Mouse (Mus musculus) yolk sac, embryonic 10.5 days (tissue): ENCODE measurements around the gene Grb2.
"Not testable (repeated sequence)": the region's sequence is repeated elsewhere in the genome, so short reads cannot be mapped to it uniquely, and the experiment has no call there.

Experiments
- DNase-seq: peaks from one replicate; pipeline ENCODE4 v3.0.0-alpha.2; 2017; ENCODE audit warnings: low spot score

Gene Grb2

DNA sequence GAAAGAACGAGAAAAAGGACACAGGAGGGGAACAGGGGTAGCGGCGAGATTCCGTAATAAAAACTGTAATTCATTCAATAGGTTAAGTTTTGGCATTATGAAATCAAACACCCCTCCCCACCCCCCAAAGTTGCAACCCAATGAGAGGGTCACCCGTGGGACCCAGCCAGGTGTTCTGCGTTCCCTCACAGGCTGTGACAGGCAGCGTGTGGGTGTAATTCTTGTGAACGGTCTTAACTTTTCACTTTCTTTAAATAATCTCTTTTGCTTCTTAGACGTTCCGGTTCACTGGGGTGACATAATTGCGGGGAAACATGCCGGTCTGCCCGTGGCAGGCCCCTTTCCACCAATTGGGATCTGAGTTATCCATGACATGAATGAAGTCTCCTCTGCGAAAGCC lies 62.9 kb downstream of the Grb2 start:
- DNase-seq = not testable (repeated sequence)

DNA sequence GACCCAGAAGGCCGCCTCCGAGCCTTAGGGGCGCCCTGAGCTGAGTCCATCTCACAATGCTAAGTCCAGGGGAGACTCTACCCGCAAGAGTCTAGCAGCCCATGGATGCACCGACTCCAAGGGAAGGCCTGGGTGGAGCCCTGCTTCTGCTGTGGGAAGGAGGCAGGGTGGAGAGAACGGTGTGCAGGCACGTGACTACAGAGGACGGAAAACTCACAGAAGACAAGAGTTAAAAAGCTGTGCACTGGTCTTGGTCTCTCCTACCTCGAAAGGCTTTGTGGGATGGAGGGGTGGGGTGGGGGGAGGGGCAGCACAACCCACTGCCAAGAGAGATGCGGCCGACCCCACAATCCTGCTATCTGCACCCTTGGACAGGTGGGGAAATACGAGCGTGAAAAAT lies 64.1 kb downstream of the Grb2 start:
- no peak for DNase-seq

DNA sequence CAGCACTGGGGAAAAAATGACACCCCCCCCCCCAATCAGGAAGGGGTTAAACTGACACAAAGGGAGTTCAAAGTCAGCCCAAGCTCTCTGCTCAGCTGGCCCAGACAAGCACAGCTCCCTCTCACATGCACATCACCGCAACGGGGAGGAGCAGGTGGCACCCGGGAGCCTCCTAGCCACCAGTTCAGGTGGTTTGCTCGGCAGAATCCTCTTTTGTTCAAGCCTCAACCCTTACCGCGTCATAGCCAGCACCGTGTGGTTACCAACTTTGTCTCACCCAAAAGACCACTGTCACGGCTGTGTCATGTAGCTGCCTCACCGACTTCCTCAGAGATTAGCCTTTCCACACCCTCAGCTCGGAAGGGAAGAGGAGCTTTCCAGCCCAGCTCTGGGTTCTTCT lies 65.1 kb downstream of the Grb2 start:
- DNase-seq = no peak

DNA sequence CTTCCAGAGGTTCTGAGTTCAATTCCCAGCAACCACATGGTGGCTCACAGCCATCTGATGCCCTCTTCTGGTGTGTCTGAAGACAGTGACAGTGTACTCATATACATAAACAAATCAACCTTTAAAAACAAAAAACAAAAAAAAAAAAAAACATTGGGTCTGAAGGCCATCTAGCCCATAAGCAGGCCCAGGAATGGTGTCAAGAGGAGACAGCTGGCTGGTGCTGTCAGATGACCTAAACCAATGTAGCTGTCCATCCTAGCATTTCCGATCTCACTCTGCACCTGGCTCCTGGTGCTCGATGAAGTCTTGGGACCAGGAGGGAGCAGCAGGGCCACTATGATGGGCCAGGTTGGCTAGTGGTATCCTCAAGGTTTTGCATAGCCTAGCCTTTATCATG lies 65.7 kb downstream of the Grb2 start:
- DNase-seq = no peak

DNA sequence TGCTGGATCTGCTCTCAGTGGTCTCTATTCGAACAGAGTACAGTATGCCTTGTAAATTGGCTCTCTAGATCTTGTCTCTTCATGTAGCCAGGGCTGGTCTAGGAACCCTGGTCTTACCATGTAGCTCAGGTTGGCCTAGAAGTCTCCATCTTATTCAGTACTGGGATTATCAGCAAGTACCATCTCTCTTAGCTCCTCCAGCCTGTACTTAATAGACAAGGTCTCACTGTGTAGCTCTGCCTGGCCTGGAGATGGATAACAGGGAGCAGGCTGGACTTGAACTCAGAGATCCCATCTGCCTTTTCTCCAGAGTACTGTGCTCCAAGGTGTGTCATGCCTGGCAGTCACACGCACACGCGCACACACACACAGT lies 66.7 kb downstream of the Grb2 start:
- DNase-seq = no peak

GRCm38 (mm10) chr11:115640978-115641663 lies 67.3 kb downstream of the Grb2 start:
- DNase-seq = no peak

- DNase-seq = no peak
Observed at GRCm38 (mm10) chr11:115640311-115640828, 68.0 kb downstream of the Grb2 start.

DNA sequence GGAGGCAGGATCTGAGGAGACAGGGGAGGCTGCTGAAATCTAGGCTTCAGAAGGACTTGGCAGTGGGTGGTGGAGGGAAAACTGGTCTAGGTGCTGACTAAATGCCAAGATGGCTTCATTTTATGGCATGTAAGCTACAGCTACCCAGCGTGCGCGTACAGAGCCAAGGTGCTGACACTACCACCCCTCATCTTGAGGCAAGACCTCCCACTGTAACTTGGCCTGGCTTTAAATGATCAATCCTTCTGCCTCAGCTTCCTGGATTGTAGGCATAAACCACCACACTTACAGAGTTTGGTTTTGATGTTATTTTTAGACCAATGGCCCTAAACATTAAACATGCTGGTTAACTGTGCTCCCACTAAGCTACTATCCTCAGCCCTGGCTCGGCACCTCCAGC lies 68.9 kb downstream of the Grb2 start:
- DNase-seq = no peak

GRCm38 (mm10) chr11:115638498-115639409 lies 69.6 kb downstream of the Grb2 start:
- DNase-seq = no peak

DNA sequence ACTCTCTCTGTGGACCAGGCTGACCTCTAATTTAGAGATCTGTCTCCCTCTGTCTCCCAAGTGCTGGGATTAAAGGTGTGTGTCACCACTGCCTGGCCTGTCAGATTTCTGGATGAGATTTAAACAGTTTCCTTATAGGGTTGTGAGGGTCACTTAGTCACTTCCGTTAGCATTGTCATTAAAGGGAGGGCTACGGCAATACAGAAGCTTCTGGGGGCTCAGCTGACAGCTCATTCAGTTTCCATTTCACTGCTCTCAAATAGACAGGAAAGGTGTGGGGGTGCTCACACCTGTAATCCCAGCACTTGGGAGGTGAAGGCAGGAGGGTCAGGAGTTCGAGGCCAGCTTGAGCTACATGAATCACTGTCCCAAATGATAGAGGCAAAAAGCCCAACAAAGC lies 71.4 kb downstream of the Grb2 start:
- DNase-seq = no peak

- DNase-seq = no peak
Observed at GRCm38 (mm10) chr11:115635484-115635883, 72.9 kb downstream of the Grb2 start.

DNA sequence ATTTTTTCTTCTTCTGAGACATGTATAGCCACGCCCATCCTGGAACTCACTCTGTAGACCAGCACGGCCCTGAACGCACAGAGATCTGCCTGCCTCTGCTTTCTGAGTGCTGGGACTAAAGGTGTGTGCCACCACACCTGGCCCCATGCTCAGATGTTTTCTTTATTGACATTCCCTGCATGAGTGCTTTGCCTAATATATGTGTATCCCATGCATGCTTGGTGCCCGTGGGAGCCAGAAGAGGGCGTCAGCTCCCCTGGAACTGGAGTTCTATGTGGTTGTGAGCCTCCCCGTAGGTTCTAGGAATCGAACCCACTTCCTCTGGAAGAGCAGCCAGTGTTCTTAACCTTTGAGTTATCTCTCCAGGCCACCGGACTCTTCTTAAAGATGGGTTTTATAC lies 73.4 kb downstream of the Grb2 start:
- DNase-seq = no peak

- DNase-seq = no peak
Observed at GRCm38 (mm10) chr11:115634109-115634508, 74.3 kb downstream of the Grb2 start.

- no peak for DNase-seq
Observed at GRCm38 (mm10) chr11:115632862-115633261, 75.5 kb downstream of the Grb2 start.

GRCm38 (mm10) chr11:115632247-115632646 lies 76.2 kb downstream of the Grb2 start:
- DNase-seq = no peak

DNA sequence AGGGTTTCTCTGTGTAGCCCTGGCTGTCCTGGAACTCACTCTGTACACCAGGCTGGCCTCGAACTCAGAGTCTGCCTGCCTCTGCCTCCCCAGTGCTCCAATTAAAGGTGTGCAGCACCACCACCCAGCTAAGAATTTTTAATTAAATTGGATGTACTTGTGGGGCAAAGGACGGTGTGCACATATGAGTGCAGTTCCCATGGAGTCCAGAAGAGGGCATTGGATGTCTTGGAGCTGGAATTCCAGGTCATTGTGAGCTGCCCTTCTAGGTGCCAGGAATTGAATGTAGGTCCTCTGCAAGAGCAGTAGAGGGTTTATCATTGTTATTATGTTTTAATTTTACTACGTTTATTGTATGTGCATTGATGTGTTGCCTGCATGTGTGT lies 76.9 kb downstream of the Grb2 start:
- DNase-seq = no peak

DNA sequence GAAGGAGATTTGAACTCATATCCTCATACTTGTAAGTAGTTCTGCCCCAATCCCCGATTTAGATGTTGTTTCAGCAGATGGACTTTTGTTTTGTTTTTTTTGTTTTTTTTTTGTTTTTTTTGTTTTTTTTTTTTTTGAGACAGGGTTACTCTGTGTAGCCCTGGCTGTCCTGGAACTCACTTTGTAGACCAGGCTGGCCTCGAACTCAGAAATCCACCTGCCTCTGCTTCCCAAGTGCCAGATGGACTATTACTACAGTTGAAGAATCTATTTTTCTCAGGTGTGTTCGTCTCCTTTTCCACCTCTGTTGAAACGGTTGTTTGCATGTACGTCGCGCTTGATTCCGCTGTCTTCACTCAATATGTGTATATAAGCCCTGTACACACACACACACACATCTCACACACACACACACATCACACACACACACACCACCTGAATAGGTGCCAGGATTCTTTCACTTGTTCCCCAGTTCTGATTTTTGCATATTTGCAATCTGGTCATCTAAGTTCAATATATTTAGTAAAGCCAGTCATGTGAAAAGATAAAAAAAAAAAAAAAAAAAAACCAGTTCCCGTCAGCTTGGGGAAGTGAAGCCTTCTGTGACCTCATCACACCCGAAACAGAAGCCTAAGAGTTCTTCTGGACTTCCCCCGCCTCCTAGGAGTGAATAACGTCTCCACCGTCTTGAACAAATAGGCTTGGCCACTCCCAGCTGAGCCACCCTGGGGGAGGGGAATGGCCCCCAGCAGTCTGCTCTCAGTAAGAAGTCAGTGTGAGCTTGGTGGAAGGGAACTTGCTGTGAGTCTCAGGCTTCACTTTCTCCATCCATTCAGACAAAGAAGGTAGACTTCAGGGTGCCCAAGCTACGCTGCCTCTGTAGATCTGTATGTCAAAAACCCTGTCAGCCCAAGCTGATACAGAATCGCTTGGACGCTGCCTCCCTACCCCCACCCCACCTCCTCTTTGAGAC lies 77.6 kb downstream of the Grb2 start:
- peak; percentile 54 for DNase-seq

- DNase-seq = no peak
Observed at GRCm38 (mm10) chr11:115629734-115630531, 78.5 kb downstream of the Grb2 start.

GRCm38 (mm10) chr11:115628465-115629101 lies 79.8 kb downstream of the Grb2 start:
- no peak for DNase-seq

DNA sequence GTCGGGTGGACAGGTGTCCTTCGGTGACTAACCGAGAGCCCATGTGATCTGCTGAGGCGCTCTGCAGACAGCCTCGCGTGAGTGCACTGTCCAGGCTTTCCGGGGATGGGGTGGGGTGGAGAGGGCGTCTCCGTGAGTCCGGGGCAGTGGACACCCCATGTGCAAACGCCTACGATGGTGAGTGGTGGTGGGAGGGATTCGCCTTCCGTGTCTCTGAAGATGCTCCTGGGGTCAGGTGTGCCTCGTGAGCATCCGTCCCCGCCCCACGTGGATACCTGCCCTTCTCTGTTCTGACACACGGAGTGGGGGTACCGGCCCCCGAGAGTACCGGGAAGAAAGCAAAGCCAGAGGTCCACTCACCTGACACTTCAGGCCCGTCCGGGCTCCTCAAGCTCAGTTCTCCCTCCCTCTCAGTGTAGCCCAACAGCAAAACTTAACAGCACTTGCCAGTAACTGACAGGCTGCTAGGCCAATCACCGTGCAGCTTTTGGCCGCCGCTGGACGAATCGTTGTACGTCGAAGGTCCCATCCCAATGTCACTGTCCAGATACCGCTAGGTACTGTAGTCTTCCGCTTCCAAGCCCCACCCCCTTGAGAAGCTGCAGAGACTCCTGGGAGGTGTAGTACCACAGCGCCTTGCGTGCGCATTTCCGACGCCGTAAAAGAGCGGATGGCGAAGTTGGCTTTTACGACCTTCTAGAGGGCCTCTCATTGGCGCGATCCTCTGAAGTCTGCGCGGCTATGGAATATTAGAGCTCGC lies 80.5 kb downstream of the Grb2 start, which contains the start of gene Slc25a19:
Gene Slc25a19, minus strand, starts transcription at position 591 of the 760 bp plus-strand sequence.
- DNase-seq = peak; percentile 99
